In genomic region chr17:25668481-25669055, GRCm38 (mm10) we compare ENCODE assay signal across 16 mouse cellular contexts. TPM values are rescaled to one million over a fixed set of nuclear protein-coding genes. Genes with fewer than 3 reads are reported as not detected.
A peak's percentile ranks its signal among the peaks of the same experiment; 100 is the strongest.
DNase-seq lines count a peak whose midpoint lies in the region; ATAC-seq and TF ChIP-seq lines count a peak whose summit lies in the region.
"Had no signal": no experiment of that assay in that cellular context is flagged by ENCODE, and none has a peak within 500 bp of the region (broad histone marks: within the 10 kb centered on the region; RNA-seq: fewer than 3 reads in every experiment).

No protein-coding gene starts in this region.

- peaks cover 30% of the 10 kb centered on the region for H3K4me1 ChIP-seq in midbrain, embryonic 10.5 days
- no peaks in the 10 kb centered on the region for H3K4me1 ChIP-seq in midbrain, postnatal 0 days (ENCODE audit: insufficient read depth, low read length)
- peaks cover 21% of the 10 kb centered on the region for H3K4me1 ChIP-seq in forebrain, embryonic 13.5 days
- peaks cover 11% of the 10 kb centered on the region; the same call in 1 of the 2 replicates for H3K4me1 ChIP-seq in hindbrain, postnatal 0 days (ENCODE audit: insufficient read depth, low read length)

- H3K36me3 ChIP-seq in midbrain, embryonic 10.5 days: no peaks in the 10 kb centered on the region
- H3K36me3 ChIP-seq in midbrain, postnatal 0 days (ENCODE audit: insufficient read depth, low read length): no peaks in the 10 kb centered on the region
- H3K36me3 ChIP-seq in forebrain, embryonic 13.5 days (ENCODE audit: poor library complexity, severe bottlenecking): no peaks in the 10 kb centered on the region
- H3K36me3 ChIP-seq in hindbrain, postnatal 0 days (ENCODE audit: insufficient read depth, low read length): no peaks in the 10 kb centered on the region

- H3K4me3 ChIP-seq in midbrain, embryonic 10.5 days: no peak overlapping the region
- no peak overlapping the region for H3K4me3 ChIP-seq in midbrain, postnatal 0 days (ENCODE audit: low read depth, low read length)
- no peak overlapping the region for H3K4me3 ChIP-seq in forebrain, embryonic 13.5 days
- H3K4me3 ChIP-seq in hindbrain, postnatal 0 days (ENCODE audit: low read length): no peak overlapping the region
- H3K4me3 ChIP-seq: myocyte had no signal

- ATAC-seq in midbrain, postnatal 0 days (ENCODE audit: low FRiP score): no peak
- ATAC-seq in forebrain, embryonic 13.5 days: peak; percentile 53; the same call in 1 of the 2 replicates
- ATAC-seq in hindbrain, postnatal 0 days: no peak
- ATAC-seq: liver, postnatal 0 days had no signal

- H3K27me3 ChIP-seq in midbrain, embryonic 10.5 days (ENCODE audit: low read depth, poor library complexity, severe bottlenecking): no peaks in the 10 kb centered on the region
- H3K27me3 ChIP-seq in midbrain, postnatal 0 days (ENCODE audit: insufficient read depth, low read length): no peaks in the 10 kb centered on the region
- no peaks in the 10 kb centered on the region for H3K27me3 ChIP-seq in forebrain, embryonic 13.5 days
- H3K27me3 ChIP-seq in hindbrain, postnatal 0 days (ENCODE audit: insufficient read depth, low read length): no peaks in the 10 kb centered on the region

- H3K27ac ChIP-seq in midbrain, embryonic 10.5 days (replicated peaks): peak overlapping the region; percentile 34; the same call in 1 of the 2 replicates
- H3K27ac ChIP-seq in midbrain, postnatal 0 days (ENCODE audit: low read depth, low read length): no peak overlapping the region
- peak overlapping the region; percentile 22; the same call in 1 of the 2 replicates for H3K27ac ChIP-seq in forebrain, embryonic 13.5 days
- no peak overlapping the region; the same call in 1 of the 2 replicates for H3K27ac ChIP-seq in hindbrain, postnatal 0 days

- H3K9me3 ChIP-seq in midbrain, embryonic 10.5 days (replicated peaks): no peaks in the 10 kb centered on the region
- H3K9me3 ChIP-seq in midbrain, postnatal 0 days (ENCODE audit: low read length): no peaks in the 10 kb centered on the region
- no peaks in the 10 kb centered on the region for H3K9me3 ChIP-seq in forebrain, embryonic 13.5 days (replicated peaks)
- H3K9me3 ChIP-seq in hindbrain, postnatal 0 days (ENCODE audit: low read length): no peaks in the 10 kb centered on the region

- no peak overlapping the region for H3K4me2 ChIP-seq in midbrain, postnatal 0 days (ENCODE audit: low read depth, low read length, poor library complexity, severe bottlenecking)
- H3K4me2 ChIP-seq in forebrain, embryonic 13.5 days: no peak overlapping the region
- no peak overlapping the region for H3K4me2 ChIP-seq in hindbrain, postnatal 0 days (ENCODE audit: low read depth, low read length)

- no peak for TF ChIP-seq POLR2A in brain, embryonic 14.5 days (IDR thresholded peaks at IDR 0.05; ENCODE audit: borderline replicate concordance, extremely low read depth, insufficient read depth, insufficient read length, poor library complexity, severe bottlenecking)

- H3K9ac ChIP-seq in midbrain, postnatal 0 days (replicated peaks; ENCODE audit: low read length, poor library complexity, severe bottlenecking): no peak overlapping the region
- H3K9ac ChIP-seq in forebrain, embryonic 13.5 days: no peak overlapping the region
- H3K9ac ChIP-seq in hindbrain, postnatal 0 days (replicated peaks; ENCODE audit: low read length): no peak overlapping the region
- H3K9ac ChIP-seq: liver, postnatal 0 days had no signal

- 82% methylated on average over 7 of the region's 7 CpGs for WGBS in midbrain, embryonic 10.5 days
- WGBS in midbrain, postnatal 0 days: 69% methylated on average over 7 of the region's 7 CpGs
- 71% methylated on average over 7 of the region's 7 CpGs for WGBS in forebrain, embryonic 13.5 days
- 47% methylated on average over 7 of the region's 7 CpGs for WGBS in hindbrain, postnatal 0 days

- no peak for DNase-seq in midbrain, embryonic 10.5 days (ENCODE audit: low spot score)
- no peak for DNase-seq in midbrain, postnatal 0 days (ENCODE audit: low spot score)
- DNase-seq in brain, embryonic 14.5 days (ENCODE audit: low read depth): peak; percentile 71
- DNase-seq in hindbrain, postnatal 0 days (ENCODE audit: low spot score): peak; percentile 39
- no peak for DNase-seq in ovary, postnatal 36 days (ENCODE audit: low spot score)
- no peak for DNase-seq in ovary, adult 18-20 months (ENCODE audit: low spot score)
- DNase-seq: cerebellum, postnatal 25 days; gastrocnemius, postnatal 14 days; kidney, adult 2 months; kidney, postnatal 14 days; liver; liver, postnatal 0 days had no signal

- no peak for TF ChIP-seq CTCF in midbrain, postnatal 0 days (IDR thresholded peaks at IDR 0.05)
- no peak for TF ChIP-seq CTCF in brain, embryonic 14.5 days (IDR thresholded peaks at IDR 0.05; ENCODE audit: borderline replicate concordance, extremely low read depth, insufficient read depth, insufficient read length)
- TF ChIP-seq CTCF in hindbrain, postnatal 0 days (IDR thresholded peaks at IDR 0.05; ENCODE audit: low read depth): no peak

RNA-seq across cellular contexts. Expression of gene Gng13, which starts 48.4 kb away (rescaled TPM):
- 0.51 and 0.77 TPM in 2 replicates for polyA plus RNA-seq in midbrain, embryonic 10.5 days (2016; fragmentation: Nextera tagmentation; extraction: Ambion mirVana)
- total RNA-seq in midbrain, postnatal 0 days (2014; rRNA removed): 34.4 and 42.2 TPM in 2 replicates
- polyA plus RNA-seq in midbrain, postnatal 0 days (2015; fragmentation: Nextera tagmentation; extraction: Ambion mirVana): 21.0 and 25.8 TPM in 2 replicates
- polyA plus RNA-seq in brain, embryonic 14.5 days (2012; rRNA removed): 0.90 and 1.1 TPM in 2 replicates
- 0.61 TPM in 1 of 2 replicates, not detected in the other for polyA plus RNA-seq in forebrain, embryonic 13.5 days (2015; fragmentation: Nextera tagmentation; extraction: Ambion mirVana)
- 10.9 TPM in 1 of 2 replicates, not detected in the other for total RNA-seq in hindbrain, postnatal 0 days (2014; rRNA removed)
- polyA plus RNA-seq in hindbrain, postnatal 0 days (2015; fragmentation: Nextera tagmentation; extraction: Ambion mirVana): 22.0 and 23.7 TPM in 2 replicates
- total RNA-seq: gastrocnemius, postnatal 14 days; megakaryocyte-erythroid progenitor cell, adult 5-6 weeks had no signal
- polyA plus RNA-seq: kidney, adult 2 months; urinary bladder, adult 2 months had no signal

RNA-seq across cellular contexts. Expression of gene Chtf18, which starts 58.7 kb away (rescaled TPM):
- polyA plus RNA-seq in midbrain, embryonic 10.5 days (2016; fragmentation: Nextera tagmentation; extraction: Ambion mirVana): 55.9 and 58.9 TPM in 2 replicates
- 3.4 and 5.8 TPM in 2 replicates for total RNA-seq in midbrain, postnatal 0 days (2014; rRNA removed)
- polyA plus RNA-seq in midbrain, postnatal 0 days (2015; fragmentation: Nextera tagmentation; extraction: Ambion mirVana): 2.2 and 2.5 TPM in 2 replicates
- 12.4 and 18.7 TPM in 2 replicates for polyA plus RNA-seq in brain, embryonic 14.5 days (2012; rRNA removed)
- polyA plus RNA-seq in forebrain, embryonic 13.5 days (2015; fragmentation: Nextera tagmentation; extraction: Ambion mirVana): 24.6 and 30.1 TPM in 2 replicates
- total RNA-seq in hindbrain, postnatal 0 days (2014; rRNA removed): 4.9 and 7.8 TPM in 2 replicates
- 4.9 and 5.4 TPM in 2 replicates for polyA plus RNA-seq in hindbrain, postnatal 0 days (2015; fragmentation: Nextera tagmentation; extraction: Ambion mirVana)

RNA-seq across cellular contexts. Expression of gene Rpusd1, which starts 58.9 kb away (rescaled TPM):
- 22.5 and 24.7 TPM in 2 replicates for polyA plus RNA-seq in midbrain, embryonic 10.5 days (2016; fragmentation: Nextera tagmentation; extraction: Ambion mirVana)
- 8.0 and 10.5 TPM in 2 replicates for total RNA-seq in midbrain, postnatal 0 days (2014; rRNA removed)
- 26.7 and 33.3 TPM in 2 replicates for polyA plus RNA-seq in midbrain, postnatal 0 days (2015; fragmentation: Nextera tagmentation; extraction: Ambion mirVana)
- polyA plus RNA-seq in brain, embryonic 14.5 days (2012; rRNA removed): 43.2 and 59.4 TPM in 2 replicates
- polyA plus RNA-seq in forebrain, embryonic 13.5 days (2015; fragmentation: Nextera tagmentation; extraction: Ambion mirVana): 22.3 and 24.7 TPM in 2 replicates
- 10.1 and 18.7 TPM in 2 replicates for total RNA-seq in hindbrain, postnatal 0 days (2014; rRNA removed)
- polyA plus RNA-seq in hindbrain, postnatal 0 days (2015; fragmentation: Nextera tagmentation; extraction: Ambion mirVana): 27.5 and 27.9 TPM in 2 replicates

Comparison
In these comparisons a context has a peak if more than half of its experiments do, and no peak if none do; other contexts are left out.
1. H3K27ac ChIP-seq: peak in midbrain, embryonic 10.5 days (single experiment) and forebrain, embryonic 13.5 days (single experiment); none in midbrain, postnatal 0 days (single experiment) and hindbrain, postnatal 0 days (single experiment).
2. RNA of gene Gng13, which starts 48.4 kb away (polyA plus RNA-seq): 22.0 to 23.7 TPM in hindbrain, postnatal 0 days and 21.0 to 25.8 TPM in midbrain, postnatal 0 days; 0.90 to 1.1 TPM in brain, embryonic 14.5 days, 0.61 TPM in forebrain, embryonic 13.5 days and 0.51 to 0.77 TPM in midbrain, embryonic 10.5 days; every median in the first group is over 10 times any median in the second.
3. DNase-seq: peak in brain, embryonic 14.5 days (single experiment) and hindbrain, postnatal 0 days (single experiment); none in midbrain, embryonic 10.5 days (single experiment), midbrain, postnatal 0 days (single experiment), ovary, postnatal 36 days (single experiment) and ovary, adult 18-20 months (single experiment).